Mouse (Mus musculus): ENCODE data around the gene Plk5. TPM values are rescaled to one million over a fixed set of nuclear protein-coding genes. Genes with fewer than 3 reads are reported as not detected.
"Not testable (repeated sequence)": the region's sequence is repeated elsewhere in the genome, so short reads cannot be mapped to it uniquely, and the experiment has no call there.

The Plk5 gene
- polyA plus RNA-seq, 1 experiment from 2014 or later = 2.9 TPM

DNA sequence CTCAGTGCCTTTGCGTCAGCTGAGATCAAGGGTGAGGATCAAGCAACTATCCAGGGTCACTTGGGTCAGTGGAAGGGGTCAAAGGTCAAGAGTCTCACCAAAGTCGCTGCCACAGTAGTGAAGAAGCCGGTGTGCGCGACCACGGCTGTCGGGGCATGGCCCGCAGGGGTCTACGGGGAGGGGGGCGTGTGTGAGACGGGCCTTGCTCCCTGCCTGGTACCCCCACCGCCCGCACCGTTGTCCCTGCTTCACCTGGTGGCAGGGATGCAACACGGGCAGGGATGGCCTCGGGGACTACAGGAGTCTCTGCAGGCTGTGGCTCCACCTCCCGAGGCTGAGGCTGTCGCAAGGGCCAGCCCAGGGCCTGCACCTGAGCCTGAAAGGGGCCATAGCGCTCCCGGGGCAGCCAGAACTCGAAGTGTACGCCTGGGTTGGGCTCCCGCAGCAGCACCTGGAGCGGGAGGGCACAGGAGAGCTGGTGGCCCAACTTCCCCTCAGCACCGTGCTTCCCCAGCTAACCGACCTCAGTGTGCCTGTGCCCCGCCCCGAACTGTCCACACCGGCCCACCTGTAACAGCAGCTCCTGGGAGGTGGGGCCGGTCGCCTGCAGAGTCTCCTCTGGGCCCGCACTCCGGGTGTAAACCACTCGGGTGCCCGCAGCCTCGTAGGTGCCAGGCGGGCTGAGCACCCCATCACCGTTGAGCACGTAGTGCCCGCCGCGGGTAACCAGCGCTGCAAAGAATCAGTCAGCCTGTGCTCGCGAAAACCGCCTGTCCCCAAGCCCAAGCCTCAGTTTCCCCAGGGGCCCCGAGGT lies 14.6 kb upstream of the Plk5 start:
- Histone ChIP-seq H3K4me1 (ENCODE audit: control insufficient read depth, insufficient read depth, low read length) (peaks cover 8% of the 10 kb centered on the region; the same call in 1 of the 2 replicates), H3K9ac (replicated peaks; ENCODE audit: low read length) (no peak overlapping the region), H3K27me3 (ENCODE audit: control insufficient read depth, insufficient read depth, low read length) (peaks cover 68% of the 10 kb centered on the region), H3K36me3 (ENCODE audit: control insufficient read depth, insufficient read depth, low read length) (no peaks in the 10 kb centered on the region), H3K4me2 (ENCODE audit: low read length) (0 out of 2 replicates have a peak overlapping the region, but pooled peaks have one; percentile 49), H3K27ac (replicated peaks; ENCODE audit: low read depth, low read length) (no peak overlapping the region), H3K9me3 (ENCODE audit: control insufficient read depth, low read length) (no peaks in the 10 kb centered on the region), H3K4me3 (replicated peaks; ENCODE audit: low read depth, low read length) (no peak overlapping the region; the same call in 1 of the 2 replicates)
- DNase-seq (no peak), ATAC-seq (ENCODE audit: low FRiP score, low TSS enrichment) (no peak)
- 2% methylated on average over 47 of the region's 47 CpGs for WGBS

- Histone ChIP-seq H3K4me3 (replicated peaks; ENCODE audit: low read depth, low read length) (peak overlapping the region; percentile 24), H3K9ac (replicated peaks; ENCODE audit: low read length) (no peak overlapping the region; the same call in 1 of the 2 replicates), H3K27me3 (ENCODE audit: control insufficient read depth, insufficient read depth, low read length) (peaks cover 72% of the 10 kb centered on the region), H3K4me1 (ENCODE audit: control insufficient read depth, insufficient read depth, low read length) (peaks cover 8% of the 10 kb centered on the region; the same call in 1 of the 2 replicates), H3K9me3 (ENCODE audit: control insufficient read depth, low read length) (no peaks in the 10 kb centered on the region), H3K36me3 (ENCODE audit: control insufficient read depth, insufficient read depth, low read length) (no peaks in the 10 kb centered on the region), H3K27ac (replicated peaks; ENCODE audit: low read depth, low read length) (no peak overlapping the region), H3K4me2 (ENCODE audit: low read length) (peak overlapping the region; percentile 49)
- 3% methylated on average over 26 of the region's 26 CpGs for WGBS
- 0 out of 2 replicates have a peak, but pooled peaks have one; percentile 15 for ATAC-seq (ENCODE audit: low FRiP score, low TSS enrichment)
- no peak for DNase-seq
Observed at GRCm38 (mm10) chr10:80342305-80342748, 13.9 kb upstream of the Plk5 start.

- Histone ChIP-seq H3K4me3 (replicated peaks; ENCODE audit: low read depth, low read length) (peak overlapping the region; percentile 24), H3K9ac (replicated peaks; ENCODE audit: low read length) (peak overlapping the region; percentile 9; the same call in 1 of the 2 replicates), H3K9me3 (ENCODE audit: control insufficient read depth, low read length) (no peaks in the 10 kb centered on the region), H3K27ac (replicated peaks; ENCODE audit: low read depth, low read length) (no peak overlapping the region), H3K4me2 (ENCODE audit: low read length) (peak overlapping the region; percentile 49), H3K27me3 (ENCODE audit: control insufficient read depth, insufficient read depth, low read length) (peaks cover 76% of the 10 kb centered on the region), H3K36me3 (ENCODE audit: control insufficient read depth, insufficient read depth, low read length) (no peaks in the 10 kb centered on the region), H3K4me1 (ENCODE audit: control insufficient read depth, insufficient read depth, low read length) (peaks cover 8% of the 10 kb centered on the region; the same call in 1 of the 2 replicates)
- peak; percentile 53; the same call in 1 of the 2 replicates for ATAC-seq (ENCODE audit: low FRiP score, low TSS enrichment)
- WGBS = under 1% methylated on average over 33 of the region's 33 CpGs
- DNase-seq = peak; percentile 79
Observed at GRCm38 (mm10) chr10:80342749-80343424, 13.4 kb upstream of the Plk5 start.

DNA sequence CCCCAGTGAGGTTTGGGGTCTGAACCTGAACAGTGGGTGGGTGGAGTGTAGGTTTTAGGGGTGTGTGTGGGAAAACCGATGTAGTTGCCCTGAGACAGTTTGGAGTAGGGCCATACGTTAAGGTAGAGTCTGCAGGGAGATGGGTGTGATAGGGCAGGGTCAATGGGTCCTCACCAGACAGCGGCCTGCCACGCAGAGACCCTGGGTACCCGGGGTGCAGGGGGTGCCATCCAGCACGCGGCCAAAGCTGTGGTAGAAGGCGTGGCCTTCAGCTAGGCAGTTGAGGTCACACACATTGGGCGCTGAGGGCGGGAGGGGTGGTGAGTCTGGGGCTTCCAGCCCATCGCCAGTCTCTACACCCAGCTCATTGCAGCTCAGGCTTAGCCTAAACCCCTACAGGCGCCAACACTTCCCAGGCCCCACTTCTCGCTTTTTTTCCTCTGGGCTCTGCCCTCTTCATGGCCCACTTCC lies 12.8 kb upstream of the Plk5 start:
- H3K9ac ChIP-seq (replicated peaks; ENCODE audit: low read length) = 0 out of 2 replicates have a peak overlapping the region, but pooled peaks have one; percentile 9

DNA sequence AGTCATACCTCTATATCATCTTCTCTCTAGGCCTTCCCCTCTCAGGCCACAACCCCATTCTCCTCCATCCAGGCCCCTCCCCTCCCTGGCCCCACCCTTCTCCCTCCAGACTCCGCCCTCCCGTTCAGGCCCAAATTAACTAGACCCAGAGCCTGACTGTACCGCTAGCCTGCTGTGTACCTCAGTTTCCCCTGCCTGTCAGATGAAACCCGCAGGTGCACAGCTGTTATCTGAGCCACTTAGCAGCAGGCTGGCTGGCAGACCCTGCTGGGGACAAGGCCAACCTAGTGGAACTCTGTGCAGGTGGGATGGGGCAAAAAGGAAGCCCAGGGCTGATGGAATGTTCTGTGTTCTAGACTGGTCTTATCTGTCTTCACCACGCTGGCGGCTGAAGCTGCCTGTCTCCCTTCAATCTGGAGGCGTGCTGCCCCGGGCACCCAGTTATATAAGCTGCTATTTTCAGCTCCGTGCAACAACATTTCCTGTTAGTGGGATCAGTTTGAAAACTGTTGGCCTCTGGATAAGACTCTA lies 12.1 kb upstream of the Plk5 start:
- WGBS = 49% methylated on average over 9 of the region's 9 CpGs
- Histone ChIP-seq H3K4me2 (ENCODE audit: low read length) (no peak overlapping the region), H3K9ac (replicated peaks; ENCODE audit: low read length) (no peak overlapping the region), H3K4me3 (replicated peaks; ENCODE audit: low read depth, low read length) (no peak overlapping the region), H3K9me3 (ENCODE audit: control insufficient read depth, low read length) (no peaks in the 10 kb centered on the region), H3K4me1 (ENCODE audit: control insufficient read depth, insufficient read depth, low read length) (peaks cover 8% of the 10 kb centered on the region; the same call in 1 of the 2 replicates), H3K27me3 (ENCODE audit: control insufficient read depth, insufficient read depth, low read length) (peaks cover 89% of the 10 kb centered on the region), H3K36me3 (ENCODE audit: control insufficient read depth, insufficient read depth, low read length) (no peaks in the 10 kb centered on the region), H3K27ac (replicated peaks; ENCODE audit: low read depth, low read length) (no peak overlapping the region)
- DNase-seq (no peak), ATAC-seq (ENCODE audit: low FRiP score, low TSS enrichment) (no peak)

More for the DNA sequence above, 12.8 kb upstream of the Plk5 start:
- ATAC-seq (ENCODE audit: low FRiP score, low TSS enrichment) (no peak), DNase-seq (no peak)
- Histone ChIP-seq H3K4me1 (ENCODE audit: control insufficient read depth, insufficient read depth, low read length) (peaks cover 8% of the 10 kb centered on the region; the same call in 1 of the 2 replicates), H3K4me3 (replicated peaks; ENCODE audit: low read depth, low read length) (peak overlapping the region; percentile 24), H3K36me3 (ENCODE audit: control insufficient read depth, insufficient read depth, low read length) (no peaks in the 10 kb centered on the region), H3K9me3 (ENCODE audit: control insufficient read depth, low read length) (no peaks in the 10 kb centered on the region), H3K27me3 (ENCODE audit: control insufficient read depth, insufficient read depth, low read length) (peaks cover 82% of the 10 kb centered on the region), H3K27ac (replicated peaks; ENCODE audit: low read depth, low read length) (no peak overlapping the region), H3K4me2 (ENCODE audit: low read length) (peak overlapping the region; percentile 49)
- WGBS = 27% methylated on average over 13 of the region's 13 CpGs

DNA sequence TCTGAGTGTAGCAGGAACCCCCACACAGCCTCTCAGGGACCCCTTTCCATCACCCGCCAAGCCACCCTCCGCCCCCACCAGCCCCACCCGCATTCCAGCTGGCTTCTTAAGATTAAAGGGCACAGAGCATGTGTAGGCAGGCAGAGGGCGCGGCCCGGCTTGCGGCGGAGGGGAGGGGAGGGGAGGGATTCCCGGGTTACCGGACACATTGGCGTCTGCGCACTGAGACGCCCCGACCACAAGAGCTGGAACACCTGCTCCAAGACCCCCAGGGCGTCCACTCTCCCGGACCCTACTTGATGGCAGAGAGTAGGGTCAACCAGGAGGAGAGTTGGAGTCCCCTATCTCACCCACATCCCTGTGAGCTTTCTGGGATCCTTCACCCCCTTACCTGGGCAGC lies 11.1 kb upstream of the Plk5 start:
- 4% methylated on average over 15 of the region's 16 CpGs for WGBS
- Histone ChIP-seq H3K9me3 (ENCODE audit: control insufficient read depth, low read length) (no peaks in the 10 kb centered on the region), H3K27me3 (ENCODE audit: control insufficient read depth, insufficient read depth, low read length) (peaks cover 96% of the 10 kb centered on the region), H3K4me1 (ENCODE audit: control insufficient read depth, insufficient read depth, low read length) (peaks cover 7% of the 10 kb centered on the region; the same call in 1 of the 2 replicates), H3K9ac (replicated peaks; ENCODE audit: low read length) (no peak overlapping the region), H3K4me2 (ENCODE audit: low read length) (no peak overlapping the region), H3K4me3 (replicated peaks; ENCODE audit: low read depth, low read length) (no peak overlapping the region), H3K27ac (replicated peaks; ENCODE audit: low read depth, low read length) (no peak overlapping the region), H3K36me3 (ENCODE audit: control insufficient read depth, insufficient read depth, low read length) (no peaks in the 10 kb centered on the region)
- DNase-seq (no peak), ATAC-seq (ENCODE audit: low FRiP score, low TSS enrichment) (no peak)

GRCm38 (mm10) chr10:80345929-80346328 lies 10.3 kb upstream of the Plk5 start:
- H3K4me3 ChIP-seq (replicated peaks; ENCODE audit: low read depth, low read length); H3K9ac ChIP-seq (replicated peaks; ENCODE audit: low read length); H3K9me3 ChIP-seq (ENCODE audit: control insufficient read depth, low read length); H3K4me2 ChIP-seq (ENCODE audit: low read length); H3K4me1 ChIP-seq (ENCODE audit: control insufficient read depth, insufficient read depth, low read length); ATAC-seq (ENCODE audit: low FRiP score, low TSS enrichment); H3K36me3 ChIP-seq (ENCODE audit: control insufficient read depth, insufficient read depth, low read length); DNase-seq; H3K27ac ChIP-seq (replicated peaks; ENCODE audit: low read depth, low read length): not testable (repeated sequence)
- WGBS = 78% methylated on average over 5 of the region's 6 CpGs
- H3K27me3 ChIP-seq (ENCODE audit: control insufficient read depth, insufficient read depth, low read length) = peaks cover 93% of the 10 kb centered on the region

DNA sequence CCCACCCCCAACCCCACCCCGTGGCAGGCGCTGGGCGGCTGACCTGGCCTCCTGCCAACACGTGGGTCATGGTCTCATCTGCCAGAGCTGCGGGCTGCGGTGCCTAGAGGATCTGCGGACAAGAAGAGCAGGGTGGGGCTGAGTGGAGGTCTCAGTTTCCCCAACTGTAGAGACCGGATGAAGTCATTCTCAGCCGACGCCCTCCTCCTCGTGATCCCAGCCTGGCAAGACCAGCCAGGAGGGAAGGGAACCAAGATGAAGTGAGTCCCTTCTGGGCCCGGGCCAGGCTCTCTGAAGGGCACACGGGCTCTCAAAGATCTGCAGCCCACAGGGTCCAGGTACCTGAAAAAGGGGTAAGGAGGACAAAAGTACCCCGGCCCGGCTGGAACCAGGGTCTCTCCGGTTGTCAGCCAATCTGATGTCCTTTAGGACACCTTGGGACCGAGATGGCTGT lies 8.7 kb upstream of the Plk5 start:
- Histone ChIP-seq H3K4me2 (ENCODE audit: low read length) (no peak overlapping the region), H3K9me3 (ENCODE audit: control insufficient read depth, low read length) (no peaks in the 10 kb centered on the region), H3K36me3 (ENCODE audit: control insufficient read depth, insufficient read depth, low read length) (no peaks in the 10 kb centered on the region), H3K4me3 (replicated peaks; ENCODE audit: low read depth, low read length) (no peak overlapping the region), H3K27me3 (ENCODE audit: control insufficient read depth, insufficient read depth, low read length) (peaks cover 82% of the 10 kb centered on the region), H3K4me1 (ENCODE audit: control insufficient read depth, insufficient read depth, low read length) (peaks cover 3% of the 10 kb centered on the region; the same call in 1 of the 2 replicates), H3K9ac (replicated peaks; ENCODE audit: low read length) (no peak overlapping the region), H3K27ac (replicated peaks; ENCODE audit: low read depth, low read length) (no peak overlapping the region)
- DNase-seq (no peak), ATAC-seq (ENCODE audit: low FRiP score, low TSS enrichment) (no peak)
- 16% methylated on average over 17 of the region's 17 CpGs for WGBS
